Mouse (Mus musculus) ES-Bruce4 (cell line): ENCODE measurements around the gene Rex1bd. TPM values are rescaled to one million over a fixed set of nuclear protein-coding genes. Genes with fewer than 3 reads are reported as not detected.

Experiments used
- H3K27ac ChIP-seq: 2 replicates; pipeline ENCODE4 v1.5.1; 2012; ENCODE audit warnings: low read length, inconsistent platforms; ENCODE audit not compliant: insufficient read depth
- H3K27me3 ChIP-seq: 2 replicates; pipeline ENCODE4 v1.6.1; 2012; ENCODE audit warnings: mild to moderate bottlenecking, low read length, inconsistent platforms; ENCODE audit not compliant: control insufficient read depth, poor library complexity, insufficient read depth, severe bottlenecking
- H3K36me3 ChIP-seq: 2 replicates; pipeline ENCODE4 v1.6.1; 2012; ENCODE audit warnings: inconsistent platforms, mild to moderate bottlenecking, low read length, moderate library complexity; ENCODE audit not compliant: control insufficient read depth, poor library complexity, insufficient read depth, severe bottlenecking
- H3K4me1 ChIP-seq: one replicate; pipeline ENCODE4 v1.8.1; 2011; ENCODE audit warnings: low read length; ENCODE audit not compliant: control insufficient read depth, insufficient read depth
- H3K4me3 ChIP-seq: 2 replicates; pipeline ENCODE4 v1.5.1; 2011; ENCODE audit warnings: low read depth, mild to moderate bottlenecking, low read length
- H3K9ac ChIP-seq: 2 replicates; pipeline ENCODE4 v1.6.1; 2012; ENCODE audit warnings: low read depth, mild to moderate bottlenecking, inconsistent platforms; ENCODE audit not compliant: poor library complexity, severe bottlenecking
- H3K9me3 ChIP-seq: replicated peaks from 2 replicates; pipeline ENCODE4 v1.6.1; 2012; ENCODE audit warnings: mild to moderate bottlenecking, low read length, inconsistent platforms; ENCODE audit not compliant: control insufficient read depth, poor library complexity, insufficient read depth, severe bottlenecking
- CTCF ChIP-seq: IDR thresholded peaks from one replicate; pipeline ENCODE4 v1.8.1; 2011; ENCODE audit warnings: low read depth, low read length
- EP300 ChIP-seq: IDR thresholded peaks from 2 replicates; pipeline ENCODE4 v1.6.1; 2011; ENCODE audit warnings: low read depth, low read length; ENCODE audit not compliant: insufficient read depth
- POLR2A ChIP-seq: IDR thresholded peaks from one replicate; pipeline ENCODE4 v1.8.1; 2011; ENCODE audit warnings: low read length; ENCODE audit not compliant: insufficient read depth
- polyA plus RNA-seq: library from polyadenylated mRNA; stranded (reverse); fragments of >200 nt; gene quantifications from 2 replicates; pipeline ENCODE4 v1.2.4, GENCODE M21; 2011; ENCODE audit warnings: low read depth; ENCODE audit not compliant: missing spikeins, insufficient read depth, insufficient read length

Rex1bd gene
- polyA plus RNA-seq, 1 experiment = 40.0 TPM

GRCm38 (mm10) chr8:70464162-70464561, 42.4 kb downstream of the Rex1bd start:
- no peaks in the 10 kb centered on the region for H3K4me1 ChIP-seq
- H3K9ac ChIP-seq = no peak overlapping the region
- no peaks in the 10 kb centered on the region for H3K27me3 ChIP-seq
- TF ChIP-seq CTCF (no peak), EP300 (no peak), POLR2A (no peak)
- no peak overlapping the region for H3K27ac ChIP-seq
- no peaks in the 10 kb centered on the region for H3K36me3 ChIP-seq
- H3K9me3 ChIP-seq = no peaks in the 10 kb centered on the region
- H3K4me3 ChIP-seq = no peak overlapping the region

- no peak for TF ChIP-seq CTCF
- TF ChIP-seq EP300 = no peak
- no peak for TF ChIP-seq POLR2A
- H3K27me3 ChIP-seq = no peaks in the 10 kb centered on the region
- no peak overlapping the region for H3K4me3 ChIP-seq
- H3K27ac ChIP-seq = no peak overlapping the region
- H3K36me3 ChIP-seq = no peaks in the 10 kb centered on the region
- no peak overlapping the region for H3K9ac ChIP-seq
- no peaks in the 10 kb centered on the region for H3K4me1 ChIP-seq
- no peaks in the 10 kb centered on the region for H3K9me3 ChIP-seq
Observed at GRCm38 (mm10) chr8:70463306-70463705, 43.2 kb downstream of the Rex1bd start.

- no peaks in the 10 kb centered on the region for H3K27me3 ChIP-seq
- H3K36me3 ChIP-seq = no peaks in the 10 kb centered on the region
- no peak for TF ChIP-seq POLR2A
- no peak for TF ChIP-seq EP300
- TF ChIP-seq CTCF = no peak
- no peaks in the 10 kb centered on the region for H3K4me1 ChIP-seq
- no peak overlapping the region for H3K27ac ChIP-seq
- no peak overlapping the region for H3K4me3 ChIP-seq
- H3K9ac ChIP-seq = no peak overlapping the region
- H3K9me3 ChIP-seq = no peaks in the 10 kb centered on the region
Observed at GRCm38 (mm10) chr8:70462516-70462813, 44.1 kb downstream of the Rex1bd start.

- no peaks in the 10 kb centered on the region for H3K9me3 ChIP-seq
- no peak overlapping the region for H3K27ac ChIP-seq
- no peak overlapping the region for H3K4me3 ChIP-seq
- no peak overlapping the region for H3K9ac ChIP-seq
- H3K27me3 ChIP-seq = no peaks in the 10 kb centered on the region
- no peaks in the 10 kb centered on the region for H3K4me1 ChIP-seq
- no peaks in the 10 kb centered on the region for H3K36me3 ChIP-seq
- no peak for TF ChIP-seq EP300
- no peak for TF ChIP-seq POLR2A
- TF ChIP-seq CTCF = no peak
Observed at GRCm38 (mm10) chr8:70461765-70462515, 44.6 kb downstream of the Rex1bd start.

GRCm38 (mm10) chr8:70460606-70461005, 45.9 kb downstream of the Rex1bd start:
- Histone ChIP-seq H3K4me3 (no peak overlapping the region), H3K9ac (no peak overlapping the region), H3K9me3 (no peaks in the 10 kb centered on the region), H3K27ac (no peak overlapping the region), H3K4me1 (no peaks in the 10 kb centered on the region), H3K27me3 (no peaks in the 10 kb centered on the region), H3K36me3 (no peaks in the 10 kb centered on the region)
- TF ChIP-seq EP300 (no peak), POLR2A (no peak), CTCF (no peak)

- no peak for TF ChIP-seq EP300
- TF ChIP-seq POLR2A = no peak
- TF ChIP-seq CTCF = no peak
- Histone ChIP-seq H3K9me3 (no peaks in the 10 kb centered on the region), H3K36me3 (no peaks in the 10 kb centered on the region), H3K27me3 (no peaks in the 10 kb centered on the region), H3K4me1 (no peaks in the 10 kb centered on the region), H3K9ac (no peak overlapping the region), H3K4me3 (no peak overlapping the region), H3K27ac (no peak overlapping the region)
Observed at GRCm38 (mm10) chr8:70460199-70460598, 46.4 kb downstream of the Rex1bd start.
